Mouse (Mus musculus) liver, embryonic 13.5 days (tissue): ENCODE measurements around the gene Ntrk3. TPM values are rescaled to one million over a fixed set of nuclear protein-coding genes. Genes with fewer than 3 reads are reported as not detected.

Experiments used
- ATAC-seq: fragments of 200-750 bp; cut with Nextera tagmentation; 2 replicates; pipeline ENCODE4 v1.8.0; 2017; ENCODE audit warnings: low read depth, mild to moderate bottlenecking, moderate number of reproducible peaks, moderate library complexity
- DNase-seq: peaks from one replicate; pipeline ENCODE4 v3.0.0; 2022
- H3K27ac ChIP-seq: fragments of 300-500 bp; sonication (generic); 2 replicates; pipeline ENCODE4 v1.5.1; 2015; ENCODE audit warnings: moderate library complexity, mild to moderate bottlenecking, inconsistent platforms
- H3K27me3 ChIP-seq: fragments of 300-500 bp; sonication (generic); 2 replicates; pipeline ENCODE4 v1.6.1; 2015; ENCODE audit warnings: mild to moderate bottlenecking, inconsistent platforms
- H3K36me3 ChIP-seq: fragments of 300-500 bp; sonication (generic); 2 replicates; pipeline ENCODE4 v1.6.1; 2015; ENCODE audit warnings: mild to moderate bottlenecking, inconsistent platforms
- H3K4me1 ChIP-seq: fragments of 300-500 bp; sonication (generic); replicated peaks from 2 replicates; pipeline ENCODE4 v1.6.1; 2015; ENCODE audit warnings: inconsistent platforms
- H3K4me2 ChIP-seq: fragments of 300-500 bp; sonication (generic); 2 replicates; pipeline ENCODE4 v1.6.1; 2015; ENCODE audit warnings: inconsistent platforms, mild to moderate bottlenecking, moderate library complexity
- H3K4me3 ChIP-seq: fragments of 300-500 bp; sonication (generic); replicated peaks from 2 replicates; pipeline ENCODE4 v1.5.1; 2015; ENCODE audit warnings: mild to moderate bottlenecking, inconsistent platforms
- H3K9ac ChIP-seq: fragments of 300-500 bp; sonication (generic); 2 replicates; pipeline ENCODE4 v1.6.1; 2015; ENCODE audit warnings: mild to moderate bottlenecking, inconsistent platforms
- H3K9me3 ChIP-seq: fragments of 300-500 bp; sonication (generic); replicated peaks from 2 replicates; pipeline ENCODE4 v1.6.1; 2016; ENCODE audit warnings: inconsistent platforms
- WGBS: fragments of 180-500 bp; shearing (Covaris S2); methylation state at CpG from one replicate; pipeline ENCODE4 v1.1.7; 2015; ENCODE audit not compliant: insufficient replicate concordance; 5-methylcytosine and 5-hydroxymethylcytosine counted together
- polyA plus RNA-seq: library from polyadenylated mRNA; unstranded; fragments of >200 nt; fragmentation: Nextera tagmentation; extraction: Ambion mirVana; gene quantifications from 2 replicates; pipeline ENCODE4 v1.2.1, GENCODE M21; 2015

Ntrk3 gene
- polyA plus RNA-seq, 1 experiment from 2014 or later, result 0.20 TPM

DNA sequence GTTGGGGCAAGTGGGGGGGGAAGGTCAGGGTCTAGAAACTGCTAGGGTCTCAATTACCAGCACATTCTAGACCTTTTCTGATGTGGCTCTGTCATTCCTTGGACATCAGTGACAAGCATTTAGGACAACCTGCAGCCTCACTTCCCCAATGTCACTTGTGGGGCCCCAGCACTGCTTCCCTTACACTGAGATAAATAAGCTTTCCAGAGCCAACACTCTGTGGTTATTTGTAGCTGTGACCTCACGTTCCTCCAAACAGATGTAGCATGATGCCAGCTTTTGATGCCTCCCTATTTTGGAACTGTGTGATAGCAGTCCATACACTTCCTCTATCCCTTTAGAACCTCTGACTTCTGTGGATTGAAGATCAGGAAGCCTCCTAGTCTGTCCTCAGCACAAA is 278.8 kb downstream of the Ntrk3 start:
- no peak for ATAC-seq
- Histone ChIP-seq H3K9ac (no peak overlapping the region), H3K4me2 (no peak overlapping the region), H3K27ac (no peak overlapping the region), H3K9me3 (peaks cover 6% of the 10 kb centered on the region; the same call in 1 of the 2 replicates), H3K27me3 (no peaks in the 10 kb centered on the region), H3K4me1 (no peaks in the 10 kb centered on the region), H3K36me3 (no peaks in the 10 kb centered on the region), H3K4me3 (no peak overlapping the region)
- no peak for DNase-seq
- 27% methylated on average over 1 of the region's 1 CpGs for WGBS

DNA sequence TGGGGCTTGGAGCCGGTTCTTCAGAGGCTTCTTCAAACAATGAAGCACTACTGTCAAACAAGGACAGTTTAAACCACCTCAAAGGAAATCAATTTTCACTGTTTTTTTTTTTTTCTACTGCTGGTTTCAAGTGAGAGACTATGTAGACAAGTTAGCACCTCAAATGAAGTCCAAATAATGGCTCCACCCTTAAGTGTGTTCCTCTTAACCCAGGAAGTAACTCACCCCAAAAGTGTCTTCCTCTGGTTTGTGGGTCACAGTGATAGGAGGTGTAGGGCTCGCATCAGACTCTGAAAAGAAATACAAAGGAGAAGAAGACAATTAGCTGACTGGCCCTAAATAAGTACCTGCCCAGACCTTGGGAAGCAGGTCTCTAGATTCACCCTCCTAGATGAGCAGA is 286.1 kb downstream of the Ntrk3 start:
- no peak for ATAC-seq
- peaks cover 3% of the 10 kb centered on the region; the same call in 1 of the 2 replicates for H3K9me3 ChIP-seq
- no peak for DNase-seq
- no peak overlapping the region for H3K27ac ChIP-seq
- H3K9ac ChIP-seq, result no peak overlapping the region
- H3K4me2 ChIP-seq, result no peak overlapping the region
- 46% methylated on average over 2 of the region's 2 CpGs for WGBS
- no peaks in the 10 kb centered on the region for H3K36me3 ChIP-seq
- no peak overlapping the region for H3K4me3 ChIP-seq
- no peaks in the 10 kb centered on the region for H3K4me1 ChIP-seq
- H3K27me3 ChIP-seq, result no peaks in the 10 kb centered on the region

DNA sequence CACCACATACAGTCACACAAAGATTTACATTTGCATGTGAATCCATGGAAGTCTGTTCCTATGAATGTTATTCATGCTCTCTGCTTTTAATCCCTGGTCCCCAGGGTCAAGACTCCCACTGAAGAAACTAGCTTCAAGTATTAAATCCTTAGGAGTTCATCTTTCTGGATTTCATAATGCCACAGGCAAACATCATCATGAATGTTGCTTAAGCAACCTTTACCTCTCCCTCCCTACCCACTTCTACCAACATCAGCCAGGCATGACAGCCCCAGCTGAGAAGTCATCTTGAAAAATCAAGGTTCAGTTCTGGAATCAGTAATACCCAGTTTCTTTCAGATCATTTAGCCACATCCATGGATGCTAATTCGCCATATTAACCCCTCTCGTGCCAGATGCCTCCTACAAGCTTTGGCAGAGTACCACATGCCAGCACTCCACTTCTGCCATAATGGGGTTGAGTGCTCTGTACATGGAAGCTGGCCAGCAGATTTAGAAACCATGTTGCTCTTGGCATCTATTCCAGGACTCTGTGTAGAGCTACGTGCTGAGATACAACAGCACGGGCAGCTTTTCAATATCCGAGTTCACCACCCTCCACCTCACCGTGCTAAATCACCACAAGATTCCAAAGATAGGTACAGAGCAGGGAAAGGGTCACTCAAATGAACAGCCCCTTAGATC is 287.8 kb downstream of the Ntrk3 start:
- ATAC-seq, result no peak
- no peak for DNase-seq
- WGBS, result 62% methylated on average over 6 of the region's 6 CpGs

DNA sequence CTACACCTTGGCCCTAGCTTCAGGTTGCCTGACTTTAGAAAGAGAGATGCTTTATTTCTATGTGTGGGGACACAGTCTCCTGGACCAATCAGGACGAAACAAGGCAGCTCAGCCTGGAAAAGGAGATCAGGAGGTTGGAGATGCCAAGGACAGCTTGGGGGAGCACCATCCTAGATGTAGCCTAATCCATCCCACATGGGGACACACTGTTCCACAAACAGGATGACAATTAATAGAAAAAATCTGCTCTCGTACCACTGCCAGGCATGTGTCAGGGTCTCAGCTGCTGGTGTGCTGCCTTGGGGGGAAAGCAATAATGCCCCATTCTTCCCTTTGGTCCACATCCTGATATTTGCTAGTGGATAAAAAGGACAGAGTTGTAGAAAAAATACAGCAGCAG is 289.0 kb downstream of the Ntrk3 start:
- Histone ChIP-seq H3K9me3 (peaks cover 3% of the 10 kb centered on the region; the same call in 1 of the 2 replicates), H3K4me3 (no peak overlapping the region), H3K4me1 (no peaks in the 10 kb centered on the region), H3K9ac (no peak overlapping the region), H3K36me3 (no peaks in the 10 kb centered on the region), H3K4me2 (no peak overlapping the region), H3K27ac (no peak overlapping the region), H3K27me3 (no peaks in the 10 kb centered on the region)
- ATAC-seq (no peak), DNase-seq (no peak)
- WGBS, result 48% methylated on average over 2 of the region's 2 CpGs

More for the DNA sequence above, 287.8 kb downstream of the Ntrk3 start:
- Histone ChIP-seq H3K27me3 (no peaks in the 10 kb centered on the region), H3K9ac (no peak overlapping the region), H3K36me3 (no peaks in the 10 kb centered on the region), H3K4me1 (no peaks in the 10 kb centered on the region), H3K27ac (no peak overlapping the region), H3K4me3 (no peak overlapping the region), H3K9me3 (peaks cover 3% of the 10 kb centered on the region; the same call in 1 of the 2 replicates), H3K4me2 (no peak overlapping the region)

DNA sequence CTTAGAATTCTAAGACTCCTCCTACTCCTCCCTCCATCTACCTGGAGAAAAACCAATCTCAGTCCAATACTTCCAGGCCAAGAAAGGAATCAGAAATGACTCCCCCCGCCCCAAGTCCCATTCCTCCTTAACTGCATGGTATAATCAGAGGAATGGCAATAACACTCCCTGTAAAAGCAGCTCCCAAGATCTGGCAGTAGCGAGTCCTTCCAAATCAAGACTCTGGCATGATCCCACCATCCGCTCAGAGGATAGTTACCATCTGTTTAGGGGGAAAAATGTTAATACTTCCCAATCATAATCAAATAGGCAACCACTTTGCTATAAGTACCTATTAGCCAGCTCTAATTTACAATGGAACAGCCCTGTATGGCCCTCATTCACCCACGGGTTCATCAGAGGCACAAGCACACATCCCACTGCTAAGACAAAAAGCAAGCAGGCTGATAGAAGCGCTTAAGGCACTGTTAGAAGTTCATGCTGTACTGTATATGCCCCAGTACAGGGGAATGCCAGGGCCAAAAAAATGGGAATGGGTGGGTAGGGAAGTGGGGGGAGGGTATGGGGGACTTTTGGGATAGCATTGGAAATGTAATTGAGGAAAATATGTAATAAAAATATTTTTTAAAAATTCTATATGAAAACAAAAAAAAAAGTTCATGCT is 294.3 kb downstream of the Ntrk3 start:
- DNase-seq (no peak), ATAC-seq (no peak)
- no peak overlapping the region for H3K4me3 ChIP-seq
- no peaks in the 10 kb centered on the region for H3K9me3 ChIP-seq
- H3K9ac ChIP-seq, result no peak overlapping the region
- no peaks in the 10 kb centered on the region for H3K4me1 ChIP-seq
- no peak overlapping the region for H3K27ac ChIP-seq
- no peak overlapping the region for H3K4me2 ChIP-seq
- H3K27me3 ChIP-seq, result no peaks in the 10 kb centered on the region
- no peaks in the 10 kb centered on the region for H3K36me3 ChIP-seq
- WGBS, result 57% methylated on average over 5 of the region's 5 CpGs

DNA sequence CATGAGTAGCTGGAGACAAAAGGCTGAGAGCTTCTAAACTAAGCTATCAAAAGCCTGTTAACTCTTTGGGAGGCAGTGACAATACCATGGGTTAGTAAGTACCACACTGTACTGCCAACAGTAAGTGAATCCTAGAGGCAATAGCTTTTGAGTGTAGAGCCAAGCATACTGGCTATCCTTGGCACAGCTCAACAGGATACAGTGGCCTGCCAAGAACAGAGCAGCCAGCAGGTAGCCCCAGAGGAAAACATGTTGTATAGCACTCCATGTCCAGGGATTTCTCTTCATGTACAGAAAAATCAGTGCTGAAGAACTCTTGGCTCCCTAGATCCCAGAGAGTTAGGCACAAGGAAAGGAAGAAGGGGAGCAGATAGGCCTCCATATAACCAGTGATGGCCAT is 296.1 kb downstream of the Ntrk3 start:
- H3K4me2 ChIP-seq, result no peak overlapping the region
- no peak for ATAC-seq

DNA sequence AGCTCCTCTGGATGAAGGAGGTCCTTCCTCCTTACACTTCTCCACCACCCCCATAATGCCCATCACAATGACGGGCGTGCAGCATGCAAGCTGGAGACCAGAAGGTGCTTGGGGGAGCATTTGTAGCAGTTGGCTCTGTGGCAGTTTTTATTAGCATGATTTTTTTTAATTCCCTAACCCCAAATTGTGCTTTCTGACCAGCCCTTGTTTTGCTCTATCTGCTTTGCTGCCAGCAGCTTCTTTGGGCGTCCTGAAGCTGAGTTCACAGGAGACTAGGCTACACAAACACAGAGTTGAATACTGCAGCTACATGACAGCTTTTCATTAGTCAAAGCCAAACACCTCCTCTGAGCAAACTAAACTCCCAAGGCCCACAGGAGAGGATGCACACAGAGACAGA is 296.9 kb downstream of the Ntrk3 start:
- ATAC-seq, result no peak

More for the DNA sequence above, 296.1 kb downstream of the Ntrk3 start:
- Histone ChIP-seq H3K4me1 (no peaks in the 10 kb centered on the region), H3K4me3 (no peak overlapping the region), H3K27me3 (no peaks in the 10 kb centered on the region), H3K27ac (no peak overlapping the region), H3K36me3 (no peaks in the 10 kb centered on the region), H3K9me3 (no peaks in the 10 kb centered on the region), H3K9ac (no peak overlapping the region)
- no peak for DNase-seq

DNA sequence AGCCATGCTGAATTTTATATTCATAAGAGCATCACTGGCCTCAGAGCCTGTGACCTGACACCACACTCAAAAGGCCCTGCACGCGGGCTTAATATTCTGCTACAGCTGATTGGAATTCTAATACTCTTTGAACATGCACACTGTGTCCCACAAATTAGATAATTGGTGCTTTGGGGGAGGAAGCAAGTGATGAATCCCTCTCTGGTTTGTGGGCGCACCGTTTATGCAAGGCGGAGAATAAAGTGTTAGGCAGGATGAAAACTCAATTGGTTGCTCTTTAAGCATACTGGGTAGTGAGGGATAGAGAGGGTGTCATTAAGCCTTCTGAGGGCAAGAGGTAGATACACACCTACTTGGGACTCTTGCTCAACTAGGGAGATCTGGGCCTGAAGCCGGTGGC is 297.3 kb downstream of the Ntrk3 start:
- H3K27me3 ChIP-seq, result no peaks in the 10 kb centered on the region
- no peak overlapping the region for H3K4me2 ChIP-seq
- 69% methylated on average over 6 of the region's 6 CpGs for WGBS
- no peak overlapping the region for H3K9ac ChIP-seq
- H3K36me3 ChIP-seq, result no peaks in the 10 kb centered on the region
- DNase-seq, result no peak
- H3K9me3 ChIP-seq, result no peaks in the 10 kb centered on the region
- H3K27ac ChIP-seq, result no peak overlapping the region
- no peak for ATAC-seq
- no peak overlapping the region for H3K4me3 ChIP-seq
- H3K4me1 ChIP-seq, result no peaks in the 10 kb centered on the region

More for the DNA sequence above, 296.9 kb downstream of the Ntrk3 start:
- Histone ChIP-seq H3K27me3 (no peaks in the 10 kb centered on the region), H3K4me2 (no peak overlapping the region), H3K36me3 (no peaks in the 10 kb centered on the region), H3K27ac (no peak overlapping the region), H3K4me1 (no peaks in the 10 kb centered on the region), H3K9ac (no peak overlapping the region), H3K4me3 (no peak overlapping the region), H3K9me3 (no peaks in the 10 kb centered on the region)
- WGBS, result 61% methylated on average over 3 of the region's 3 CpGs
- DNase-seq, result no peak

DNA sequence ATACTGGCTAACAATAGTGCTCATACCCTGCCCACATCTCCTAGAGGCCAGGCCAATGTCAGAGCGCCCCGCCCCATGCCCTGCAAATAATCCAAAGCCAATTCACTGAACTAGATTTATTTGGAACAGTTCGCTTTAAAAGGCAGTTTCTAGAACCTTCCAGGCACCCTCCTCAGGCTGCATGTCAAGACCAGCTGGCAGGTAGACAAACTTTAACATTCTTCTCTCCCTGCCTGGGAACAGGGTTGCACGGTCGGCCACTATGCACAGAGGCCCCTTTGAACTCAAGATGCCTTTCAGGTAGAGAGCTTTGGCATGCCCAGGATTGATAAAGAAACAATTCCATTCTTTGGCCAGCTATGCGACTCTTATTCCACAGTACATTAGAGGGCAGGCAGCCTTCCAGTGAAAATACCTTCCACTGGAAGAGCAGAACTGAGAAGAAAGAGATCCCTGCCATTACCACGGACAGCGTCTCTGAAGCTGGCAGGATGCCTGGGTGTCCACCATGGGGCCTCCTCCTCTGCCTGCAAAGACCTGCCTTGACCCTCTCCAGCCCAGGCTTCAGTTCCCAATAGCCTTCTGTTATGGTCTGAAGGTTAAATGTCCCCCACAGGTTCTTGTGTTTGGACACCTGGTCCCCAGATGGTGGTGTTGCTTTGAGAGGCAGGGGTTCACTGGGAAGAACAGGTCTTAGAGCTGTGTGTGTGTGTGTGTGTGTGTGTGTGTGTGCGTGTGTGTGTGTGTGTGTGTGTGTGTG is 298.3 kb downstream of the Ntrk3 start:
- H3K4me1 ChIP-seq, result no peaks in the 10 kb centered on the region
- no peaks in the 10 kb centered on the region for H3K9me3 ChIP-seq
- WGBS, result 66% methylated on average over 8 of the region's 9 CpGs
- ATAC-seq (no peak), DNase-seq (no peak)
- H3K4me2 ChIP-seq, result no peak overlapping the region
- no peak overlapping the region for H3K27ac ChIP-seq
- H3K36me3 ChIP-seq, result no peaks in the 10 kb centered on the region
- no peak overlapping the region for H3K9ac ChIP-seq
- no peak overlapping the region for H3K4me3 ChIP-seq
- no peaks in the 10 kb centered on the region for H3K27me3 ChIP-seq

DNA sequence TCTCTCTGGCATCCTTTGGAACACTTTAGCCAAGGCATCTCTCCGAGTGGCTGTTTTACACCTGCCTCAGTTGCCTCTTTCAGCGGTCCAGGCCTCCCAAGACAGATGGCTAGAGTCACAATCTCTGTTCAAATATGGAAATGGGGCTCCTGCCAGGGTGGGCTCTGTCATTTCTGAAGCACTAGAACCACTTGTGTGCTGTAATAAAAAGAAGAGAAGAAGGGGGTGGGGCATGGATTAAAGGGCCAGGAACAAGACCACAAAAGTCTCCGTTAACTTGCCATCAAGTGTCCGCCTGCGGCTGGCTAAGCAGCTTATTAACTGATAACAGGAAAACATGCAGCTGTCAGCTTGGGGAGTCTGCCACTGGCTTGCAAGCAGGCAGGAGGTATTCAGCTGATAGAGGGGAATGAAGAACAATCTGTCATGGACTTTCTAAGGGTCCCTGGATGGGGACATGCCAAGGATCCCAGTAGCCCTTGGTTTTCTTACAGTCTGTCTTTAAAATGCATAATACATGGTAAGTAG is 304.1 kb downstream of the Ntrk3 start:
- H3K27ac ChIP-seq, result no peak overlapping the region
- WGBS, result 54% methylated on average over 5 of the region's 5 CpGs

DNA sequence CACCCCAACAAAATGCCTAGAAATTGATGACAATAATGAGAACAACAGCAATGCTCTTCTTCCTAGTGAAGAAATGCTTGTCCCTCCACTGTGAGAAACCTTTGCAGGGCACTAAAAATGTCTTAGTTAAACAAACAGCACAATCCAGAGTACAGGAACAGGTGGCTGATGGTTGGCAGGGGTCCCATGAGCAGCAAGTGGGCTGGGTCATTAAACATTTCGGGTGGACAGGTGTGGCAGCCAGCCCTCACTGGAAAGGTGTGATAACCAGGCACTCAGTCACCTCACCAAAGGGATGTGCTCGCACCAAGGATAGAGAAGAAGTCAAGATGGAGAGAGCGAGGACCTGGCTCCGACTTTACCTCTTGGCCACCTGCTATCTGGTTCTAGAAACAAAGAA is 306.2 kb downstream of the Ntrk3 start:
- Histone ChIP-seq H3K9ac (no peak overlapping the region), H3K36me3 (no peaks in the 10 kb centered on the region), H3K27ac (no peak overlapping the region), H3K9me3 (no peaks in the 10 kb centered on the region), H3K27me3 (no peaks in the 10 kb centered on the region), H3K4me1 (no peaks in the 10 kb centered on the region), H3K4me2 (no peak overlapping the region), H3K4me3 (no peak overlapping the region)
- no peak for ATAC-seq
- 57% methylated on average over 4 of the region's 4 CpGs for WGBS
- DNase-seq, result no peak

More for the DNA sequence above, 304.1 kb downstream of the Ntrk3 start:
- Histone ChIP-seq H3K4me1 (no peaks in the 10 kb centered on the region), H3K9me3 (no peaks in the 10 kb centered on the region), H3K4me2 (no peak overlapping the region), H3K27me3 (no peaks in the 10 kb centered on the region), H3K9ac (no peak overlapping the region), H3K4me3 (no peak overlapping the region), H3K36me3 (no peaks in the 10 kb centered on the region)
- ATAC-seq, result no peak
- no peak for DNase-seq
